13 mouse cellular contexts compared by ENCODE assay signal in the genomic region with DNA sequence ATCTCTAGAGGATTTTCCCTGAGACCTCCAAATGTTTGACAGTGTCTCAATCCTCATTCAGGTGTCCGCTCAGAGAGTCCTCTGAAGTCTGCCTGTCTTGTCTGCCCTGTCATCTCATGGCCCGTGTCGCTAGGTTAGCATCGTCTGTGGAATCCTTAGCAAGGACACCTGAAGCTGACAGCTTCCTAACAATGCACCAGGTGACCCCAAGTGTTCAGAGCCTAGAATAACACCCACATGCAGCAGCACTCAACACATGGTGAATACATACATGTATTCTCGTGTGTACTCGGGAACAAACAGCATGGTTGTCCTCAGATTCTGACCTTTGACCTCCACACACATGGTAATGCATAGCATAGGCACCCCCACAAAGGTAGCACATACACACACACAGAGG.
"Had no signal": no experiment of that assay in that cellular context is flagged by ENCODE, and none has a peak within 500 bp of the region (broad histone marks: within the 10 kb centered on the region; RNA-seq: fewer than 3 reads in every experiment).

No protein-coding gene starts in this region.

- H3K4me3 ChIP-seq: limb, embryonic 12.5 days; limb, embryonic 15.5 days; megakaryocyte, embryonic 14.5 days; midbrain, embryonic 12.5 days had no signal

- H3K4me2 ChIP-seq: limb, embryonic 12.5 days; limb, embryonic 15.5 days; liver, embryonic 11.5 days; midbrain, embryonic 12.5 days had no signal

- H3K9ac ChIP-seq: limb, embryonic 12.5 days; limb, embryonic 15.5 days; liver, embryonic 14.5 days; liver, postnatal 0 days; midbrain, embryonic 12.5 days had no signal

- H3K9me3 ChIP-seq: limb, embryonic 12.5 days; limb, embryonic 15.5 days; megakaryocyte, embryonic 14.5 days; midbrain, embryonic 12.5 days had no signal

- H3K4me1 ChIP-seq: limb, embryonic 12.5 days; limb, embryonic 15.5 days; megakaryocyte, embryonic 14.5 days had no signal

- DNase-seq: kidney, postnatal 14 days; kidney, postnatal 4 days; left cerebral cortex, postnatal 4 days; liver, postnatal 0 days; thymus, adult 18-20 months; thymus, postnatal 36 days had no signal

- H3K27ac ChIP-seq: limb, embryonic 12.5 days; limb, embryonic 15.5 days; liver, embryonic 14.5 days; midbrain, embryonic 12.5 days had no signal

- H3K27me3 ChIP-seq: limb, embryonic 15.5 days; midbrain, embryonic 12.5 days had no signal

- ATAC-seq: liver, postnatal 0 days; midbrain, embryonic 16.5 days had no signal

- H3K36me3 ChIP-seq: limb, embryonic 12.5 days; limb, embryonic 15.5 days; midbrain, embryonic 12.5 days had no signal
